In the genomic region with DNA sequence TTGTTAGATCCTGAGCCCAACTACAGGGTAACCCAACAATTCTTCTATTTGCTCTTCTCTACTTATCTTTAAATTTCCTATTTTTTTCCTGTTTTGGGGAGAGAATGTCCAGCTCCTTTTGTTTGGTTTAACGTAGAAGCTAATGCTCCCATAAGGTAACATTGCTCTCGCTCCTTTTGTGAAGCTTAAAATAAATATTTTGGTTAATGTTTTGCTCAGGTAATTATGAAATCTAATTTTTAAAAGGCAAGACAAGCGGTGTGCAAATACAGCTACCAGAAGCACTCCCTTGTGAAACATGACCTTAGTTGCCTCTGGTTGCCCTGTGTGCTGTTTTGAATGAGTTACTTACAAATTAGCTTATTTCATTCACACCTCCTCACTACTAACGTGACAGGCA, we compare ENCODE assay signal across 36 mouse cellular contexts.
"Had no signal": no experiment of that assay in that cellular context is flagged by ENCODE, and none has a peak within 500 bp of the region (broad histone marks: within the 10 kb centered on the region; RNA-seq: fewer than 3 reads in every experiment).

No protein-coding gene starts in this region.

- H3K4me2 ChIP-seq: heart, embryonic 11.5 days; heart, embryonic 12.5 days; heart, embryonic 13.5 days; heart, embryonic 15.5 days; hindbrain, embryonic 12.5 days; hindbrain, embryonic 13.5 days; hindbrain, embryonic 14.5 days; hindbrain, embryonic 15.5 days; intestine, embryonic 15.5 days; kidney, embryonic 15.5 days had no signal

- H3K27ac ChIP-seq: heart, adult 2 months; heart, embryonic 10.5 days; heart, embryonic 13.5 days; heart, embryonic 15.5 days; hindbrain, embryonic 10.5 days; hindbrain, embryonic 12.5 days; hindbrain, embryonic 13.5 days; hindbrain, embryonic 14.5 days; hindbrain, embryonic 15.5 days; hindbrain, postnatal 0 days; intestine, embryonic 15.5 days; kidney, embryonic 15.5 days; kidney, postnatal 0 days; layer of hippocampus, adult 2 months had no signal

- DNase-seq: heart, adult 18-20 months; heart, adult 2 months; heart, postnatal 10 days; heart, postnatal 14 days; heart, postnatal 36 days; heart, postnatal 4 days; kidney, adult 11 months; kidney, adult 18-20 months; kidney, adult 2 months; kidney, adult 8-10 months; kidney, adult 9 months; kidney, postnatal 10 days; kidney, postnatal 14 days; kidney, postnatal 25 days; kidney, postnatal 36 days; kidney, postnatal 4 days; layer of hippocampus, adult 9-11 months had no signal

- H3K36me3 ChIP-seq: heart, embryonic 10.5 days; heart, embryonic 12.5 days; heart, embryonic 13.5 days; heart, embryonic 15.5 days; hindbrain, embryonic 10.5 days; hindbrain, embryonic 12.5 days; hindbrain, embryonic 13.5 days; hindbrain, embryonic 15.5 days; intestine, embryonic 15.5 days; kidney, embryonic 15.5 days had no signal

- H3K9ac ChIP-seq: heart, embryonic 12.5 days; heart, embryonic 13.5 days; heart, embryonic 15.5 days; hindbrain, embryonic 12.5 days; hindbrain, embryonic 13.5 days; hindbrain, embryonic 14.5 days; hindbrain, embryonic 15.5 days; intestine, embryonic 15.5 days; kidney, embryonic 15.5 days had no signal

- H3K4me1 ChIP-seq: heart, embryonic 10.5 days; heart, embryonic 12.5 days; heart, embryonic 13.5 days; heart, embryonic 15.5 days; hindbrain, embryonic 10.5 days; hindbrain, embryonic 12.5 days; hindbrain, embryonic 13.5 days; hindbrain, embryonic 15.5 days; intestine, embryonic 15.5 days; kidney, embryonic 15.5 days had no signal

- H3K4me3 ChIP-seq: heart, adult 2 months; heart, embryonic 10.5 days; heart, embryonic 12.5 days; heart, embryonic 13.5 days; heart, embryonic 15.5 days; hindbrain, embryonic 10.5 days; hindbrain, embryonic 12.5 days; hindbrain, embryonic 13.5 days; hindbrain, embryonic 15.5 days; intestine, embryonic 15.5 days; kidney, embryonic 15.5 days; layer of hippocampus, adult 2 months had no signal

- ATAC-seq: hindbrain, embryonic 16.5 days; hindbrain, postnatal 0 days; inflammation-experienced regulatory T-cells, adult 6 months; intestine, embryonic 15.5 days; intestine, embryonic 16.5 days; intestine, postnatal 0 days had no signal

- H3K27me3 ChIP-seq: heart, embryonic 12.5 days; heart, embryonic 13.5 days; heart, embryonic 15.5 days; hindbrain, embryonic 12.5 days; hindbrain, embryonic 13.5 days; hindbrain, embryonic 15.5 days; intestine, embryonic 15.5 days; kidney, embryonic 15.5 days had no signal

- H3K9me3 ChIP-seq: heart, embryonic 10.5 days; heart, embryonic 12.5 days; heart, embryonic 13.5 days; heart, embryonic 15.5 days; hindbrain, embryonic 10.5 days; hindbrain, embryonic 12.5 days; hindbrain, embryonic 13.5 days; hindbrain, embryonic 15.5 days; intestine, embryonic 15.5 days; kidney, embryonic 15.5 days had no signal
